Mouse (Mus musculus): ENCODE data around the gene Xkr8. TPM values are rescaled to one million over a fixed set of nuclear protein-coding genes. Genes with fewer than 3 reads are reported as not detected.
"Not testable (repeated sequence)": the region's sequence is repeated elsewhere in the genome, so short reads cannot be mapped to it uniquely, and the experiment has no call there.

The Xkr8 gene
- polyA plus RNA-seq, 1 experiment from 2014 or later = 3.7 TPM

DNA sequence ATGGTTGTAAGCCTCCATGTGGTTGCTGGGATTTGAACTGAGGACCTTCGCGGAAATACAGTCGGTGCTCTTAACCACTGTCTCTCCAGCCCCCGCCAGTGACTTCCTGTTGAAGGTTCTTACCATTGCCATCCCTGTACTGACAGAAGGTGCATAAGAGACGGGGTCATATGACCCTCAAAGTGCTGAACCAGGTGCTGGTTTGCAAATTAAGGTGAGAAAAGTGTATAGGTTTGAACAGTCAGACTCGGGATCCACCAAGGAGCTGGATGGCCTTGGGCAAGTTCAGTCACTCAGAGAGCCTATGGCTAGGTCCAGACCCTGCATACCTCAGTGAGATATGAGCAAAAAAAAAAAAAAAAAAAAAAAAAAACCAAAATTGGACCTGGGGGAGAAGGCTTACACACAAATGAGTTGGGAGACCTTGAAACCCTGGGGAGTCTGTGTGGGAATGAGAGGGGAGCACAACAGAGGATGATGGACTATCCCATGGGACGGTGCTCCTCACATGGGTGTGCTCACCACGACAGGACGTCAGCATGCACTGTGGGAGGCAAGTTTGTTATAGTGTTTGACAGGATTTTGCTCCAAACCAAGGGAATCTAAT, 14.7 kb upstream of the Xkr8 start:
- no peak overlapping the region for H3K27ac ChIP-seq (ENCODE audit: low read depth, low read length)
- no peak overlapping the region for H3K4me3 ChIP-seq (ENCODE audit: low read depth, low read length)
- no peaks in the 10 kb centered on the region for H3K9me3 ChIP-seq (ENCODE audit: control insufficient read depth, low read length)
- H3K4me2 ChIP-seq (replicated peaks; ENCODE audit: low read depth, low read length) = no peak overlapping the region
- no peaks in the 10 kb centered on the region for H3K4me1 ChIP-seq (replicated peaks; ENCODE audit: control insufficient read depth, insufficient read depth, low read length)
- H3K9ac ChIP-seq (ENCODE audit: low read depth, low read length) = no peak overlapping the region
- 86% methylated on average over 9 of the region's 9 CpGs for WGBS
- DNase-seq (ENCODE audit: low spot score) = no peak
- no peaks in the 10 kb centered on the region for H3K36me3 ChIP-seq (ENCODE audit: control insufficient read depth, insufficient read depth, low read length)
- no peaks in the 10 kb centered on the region for H3K27me3 ChIP-seq (ENCODE audit: control insufficient read depth, insufficient read depth, low read length)
- ATAC-seq (ENCODE audit: low FRiP score) = no peak

DNA sequence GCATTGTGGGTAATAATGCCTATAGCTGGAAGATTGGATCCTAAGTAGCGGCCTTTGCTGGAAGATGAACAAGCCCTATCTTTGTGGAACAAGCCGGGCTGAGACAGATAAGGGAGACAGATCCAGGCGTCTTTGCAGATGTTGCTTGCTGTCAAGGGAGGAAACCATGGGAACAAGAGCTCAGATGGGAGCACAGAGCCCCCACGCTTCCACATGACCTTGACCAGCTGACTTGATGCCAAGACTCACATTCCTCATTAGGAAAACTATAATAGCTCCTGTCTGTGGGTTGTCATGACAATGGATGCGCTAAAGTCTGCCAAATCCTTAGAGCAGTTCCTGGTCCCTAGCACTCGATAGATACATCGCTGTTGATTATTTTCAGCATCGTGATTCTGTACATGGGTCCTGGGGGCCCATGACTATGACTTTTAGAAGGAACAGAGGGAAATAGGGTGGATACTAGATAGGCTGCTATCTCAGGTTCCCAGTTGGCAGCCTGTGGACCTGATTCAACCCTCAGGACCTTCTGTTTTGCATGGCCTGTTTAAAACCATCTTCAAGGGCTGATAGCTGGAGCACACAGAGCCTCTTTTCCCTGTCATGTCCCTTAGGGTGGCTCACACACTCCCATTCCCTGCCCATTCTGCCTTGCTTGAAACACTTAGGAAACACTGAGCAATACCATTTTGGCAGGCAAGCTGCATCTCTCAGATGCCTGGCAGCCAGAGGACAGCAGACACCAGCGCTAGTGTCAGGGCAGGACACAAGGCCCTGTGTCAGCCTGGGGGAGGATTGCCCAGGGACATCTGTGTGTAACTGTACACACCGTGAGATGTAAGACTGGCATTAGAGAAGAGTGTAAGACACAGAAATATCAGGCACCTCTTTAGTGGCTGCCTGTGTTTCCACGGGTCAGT, 11.9 kb upstream of the Xkr8 start:
- no peak overlapping the region for H3K9ac ChIP-seq (ENCODE audit: low read depth, low read length)
- 83% methylated on average over 11 of the region's 11 CpGs for WGBS

DNA sequence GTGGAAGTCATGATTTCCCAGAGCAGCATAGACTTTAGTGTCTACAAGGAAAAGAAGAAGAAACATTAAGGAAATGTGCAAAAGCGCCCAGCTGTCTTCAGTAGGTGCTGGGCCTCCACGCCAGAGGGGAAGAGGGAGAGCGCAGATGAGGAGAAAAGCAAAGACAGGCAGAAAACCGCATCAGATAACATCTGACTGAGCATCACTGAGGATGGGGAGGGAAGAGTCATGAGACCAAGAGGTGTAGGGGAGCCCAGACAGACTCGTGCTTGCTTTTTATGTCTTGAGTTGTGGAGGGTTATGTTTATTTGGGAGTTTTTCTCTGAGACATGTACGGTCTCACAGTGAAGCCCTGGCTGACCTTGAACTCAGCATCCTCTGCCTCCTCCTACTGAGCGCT, 9.1 kb upstream of the Xkr8 start:
- no peak for ATAC-seq (ENCODE audit: low FRiP score)
- H3K4me3 ChIP-seq (ENCODE audit: low read depth, low read length) = no peak overlapping the region
- WGBS = 91% methylated on average over 7 of the region's 7 CpGs
- no peak overlapping the region for H3K4me2 ChIP-seq (replicated peaks; ENCODE audit: low read depth, low read length)
- no peak overlapping the region for H3K9ac ChIP-seq (ENCODE audit: low read depth, low read length)
- H3K27ac ChIP-seq (ENCODE audit: low read depth, low read length) = no peak overlapping the region
- no peak for DNase-seq (ENCODE audit: low spot score)
- no peaks in the 10 kb centered on the region for H3K4me1 ChIP-seq (replicated peaks; ENCODE audit: control insufficient read depth, insufficient read depth, low read length)
- H3K36me3 ChIP-seq (ENCODE audit: control insufficient read depth, insufficient read depth, low read length) = no peaks in the 10 kb centered on the region
- no peaks in the 10 kb centered on the region for H3K27me3 ChIP-seq (ENCODE audit: control insufficient read depth, insufficient read depth, low read length)
- no peaks in the 10 kb centered on the region for H3K9me3 ChIP-seq (ENCODE audit: control insufficient read depth, low read length)

More for the DNA sequence above, 11.9 kb upstream of the Xkr8 start:
- Histone ChIP-seq H3K36me3 (ENCODE audit: control insufficient read depth, insufficient read depth, low read length) (no peaks in the 10 kb centered on the region), H3K4me1 (replicated peaks; ENCODE audit: control insufficient read depth, insufficient read depth, low read length) (no peaks in the 10 kb centered on the region), H3K27me3 (ENCODE audit: control insufficient read depth, insufficient read depth, low read length) (no peaks in the 10 kb centered on the region), H3K9me3 (ENCODE audit: control insufficient read depth, low read length) (no peaks in the 10 kb centered on the region), H3K27ac (ENCODE audit: low read depth, low read length) (no peak overlapping the region), H3K4me2 (replicated peaks; ENCODE audit: low read depth, low read length) (no peak overlapping the region), H3K4me3 (ENCODE audit: low read depth, low read length) (no peak overlapping the region)
- ATAC-seq (ENCODE audit: low FRiP score) (no peak), DNase-seq (ENCODE audit: low spot score) (no peak)

DNA sequence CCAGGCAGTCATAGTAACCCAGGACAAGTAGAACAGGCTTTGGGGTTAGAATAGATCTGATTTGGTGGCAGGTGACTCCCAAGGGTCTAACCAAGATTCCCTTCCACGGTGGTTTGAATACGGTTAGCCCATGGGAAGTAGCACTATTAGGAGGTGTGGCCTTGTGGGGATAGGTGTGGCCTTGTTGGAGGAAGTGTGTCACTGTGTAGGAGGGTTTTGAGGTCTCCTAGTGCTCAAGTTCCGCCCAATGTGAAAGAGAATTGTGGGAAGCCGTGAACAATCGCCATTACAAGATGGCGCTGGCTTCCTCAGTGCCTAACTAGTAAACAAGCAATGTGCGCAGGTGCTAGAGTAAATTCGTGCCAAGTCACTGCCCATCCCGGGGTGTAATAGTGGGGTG, 4.8 kb upstream of the Xkr8 start:
- H3K9me3 ChIP-seq (ENCODE audit: control insufficient read depth, low read length); ATAC-seq (ENCODE audit: low FRiP score); H3K4me3 ChIP-seq (ENCODE audit: low read depth, low read length); DNase-seq (ENCODE audit: low spot score); H3K27me3 ChIP-seq (ENCODE audit: control insufficient read depth, insufficient read depth, low read length); H3K27ac ChIP-seq (ENCODE audit: low read depth, low read length); H3K4me1 ChIP-seq (replicated peaks; ENCODE audit: control insufficient read depth, insufficient read depth, low read length); H3K36me3 ChIP-seq (ENCODE audit: control insufficient read depth, insufficient read depth, low read length); H3K9ac ChIP-seq (ENCODE audit: low read depth, low read length); H3K4me2 ChIP-seq (replicated peaks; ENCODE audit: low read depth, low read length): not testable (repeated sequence)
- WGBS = 92% methylated on average over 9 of the region's 9 CpGs

DNA sequence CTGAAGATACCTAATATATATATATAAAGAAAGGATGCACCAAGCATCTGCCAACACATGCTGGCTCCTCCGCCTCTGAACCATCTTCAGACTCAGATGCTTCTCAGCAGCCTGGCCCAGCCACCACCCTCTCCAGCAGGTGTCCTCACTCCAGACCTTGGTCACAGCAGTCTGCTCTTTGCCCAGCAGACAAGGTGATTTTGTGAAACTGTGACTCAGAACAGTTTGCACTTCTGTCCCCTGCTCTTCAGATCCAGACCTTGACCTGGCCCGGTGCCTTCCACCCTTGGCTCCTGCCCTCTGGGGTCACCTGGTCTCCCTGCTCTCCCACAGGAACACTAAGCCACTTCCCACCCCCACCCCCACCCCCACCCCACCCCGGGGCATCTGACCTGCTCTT, 3.5 kb upstream of the Xkr8 start:
- DNase-seq (ENCODE audit: low spot score) = no peak

DNA sequence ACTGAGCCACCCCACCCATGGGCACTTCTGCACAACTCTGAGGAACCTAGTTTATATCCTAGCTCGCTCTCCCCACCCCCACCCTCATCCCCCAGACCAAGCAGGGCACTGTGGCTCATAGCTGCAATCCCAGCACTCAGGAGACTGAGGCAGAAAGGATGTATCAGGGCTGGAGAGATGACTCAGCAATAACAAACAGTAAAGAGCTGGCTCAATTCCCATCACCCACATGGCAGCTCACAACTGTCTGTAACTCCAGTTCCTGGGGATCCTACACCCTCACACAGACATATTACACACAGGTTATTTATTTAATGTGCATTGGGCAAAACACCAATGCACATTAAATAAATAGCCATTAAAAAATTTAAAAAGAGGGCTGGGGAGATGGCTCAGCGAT, 3.0 kb upstream of the Xkr8 start:
- Histone ChIP-seq H3K9me3 (ENCODE audit: control insufficient read depth, low read length) (no peaks in the 10 kb centered on the region), H3K4me1 (replicated peaks; ENCODE audit: control insufficient read depth, insufficient read depth, low read length) (no peaks in the 10 kb centered on the region), H3K27me3 (ENCODE audit: control insufficient read depth, insufficient read depth, low read length) (no peaks in the 10 kb centered on the region), H3K36me3 (ENCODE audit: control insufficient read depth, insufficient read depth, low read length) (no peaks in the 10 kb centered on the region), H3K9ac (ENCODE audit: low read depth, low read length) (no peak overlapping the region), H3K27ac (ENCODE audit: low read depth, low read length) (no peak overlapping the region), H3K4me2 (replicated peaks; ENCODE audit: low read depth, low read length) (no peak overlapping the region), H3K4me3 (ENCODE audit: low read depth, low read length) (no peak overlapping the region)
- WGBS = 79% methylated on average over 2 of the region's 2 CpGs
- DNase-seq (ENCODE audit: low spot score) = no peak
- ATAC-seq (ENCODE audit: low FRiP score) = no peak

More for the DNA sequence above, 3.5 kb upstream of the Xkr8 start:
- no peak for ATAC-seq (ENCODE audit: low FRiP score)
- no peaks in the 10 kb centered on the region for H3K9me3 ChIP-seq (ENCODE audit: control insufficient read depth, low read length)
- H3K27ac ChIP-seq (ENCODE audit: low read depth, low read length) = no peak overlapping the region
- no peaks in the 10 kb centered on the region for H3K4me1 ChIP-seq (replicated peaks; ENCODE audit: control insufficient read depth, insufficient read depth, low read length)
- no peak overlapping the region for H3K9ac ChIP-seq (ENCODE audit: low read depth, low read length)
- no peaks in the 10 kb centered on the region for H3K27me3 ChIP-seq (ENCODE audit: control insufficient read depth, insufficient read depth, low read length)
- no peaks in the 10 kb centered on the region for H3K36me3 ChIP-seq (ENCODE audit: control insufficient read depth, insufficient read depth, low read length)
- H3K4me3 ChIP-seq (ENCODE audit: low read depth, low read length) = no peak overlapping the region
- 77% methylated on average over 3 of the region's 3 CpGs for WGBS
- H3K4me2 ChIP-seq (replicated peaks; ENCODE audit: low read depth, low read length) = no peak overlapping the region

GRCm38 (mm10) chr4:132734766-132735165, 2.4 kb upstream of the Xkr8 start:
- Histone ChIP-seq H3K9ac (ENCODE audit: low read depth, low read length) (no peak overlapping the region), H3K4me1 (replicated peaks; ENCODE audit: control insufficient read depth, insufficient read depth, low read length) (no peaks in the 10 kb centered on the region), H3K4me3 (ENCODE audit: low read depth, low read length) (no peak overlapping the region), H3K9me3 (ENCODE audit: control insufficient read depth, low read length) (no peaks in the 10 kb centered on the region), H3K36me3 (ENCODE audit: control insufficient read depth, insufficient read depth, low read length) (no peaks in the 10 kb centered on the region), H3K27me3 (ENCODE audit: control insufficient read depth, insufficient read depth, low read length) (no peaks in the 10 kb centered on the region), H3K4me2 (replicated peaks; ENCODE audit: low read depth, low read length) (no peak overlapping the region), H3K27ac (ENCODE audit: low read depth, low read length) (no peak overlapping the region)
- DNase-seq (ENCODE audit: low spot score) (no peak), ATAC-seq (ENCODE audit: low FRiP score) (no peak)
- WGBS = 91% methylated on average over 2 of the region's 2 CpGs

- Histone ChIP-seq H3K9me3 (ENCODE audit: control insufficient read depth, low read length) (no peaks in the 10 kb centered on the region), H3K4me1 (replicated peaks; ENCODE audit: control insufficient read depth, insufficient read depth, low read length) (no peaks in the 10 kb centered on the region), H3K27ac (ENCODE audit: low read depth, low read length) (no peak overlapping the region), H3K4me2 (replicated peaks; ENCODE audit: low read depth, low read length) (no peak overlapping the region), H3K36me3 (ENCODE audit: control insufficient read depth, insufficient read depth, low read length) (no peaks in the 10 kb centered on the region), H3K4me3 (ENCODE audit: low read depth, low read length) (no peak overlapping the region), H3K9ac (ENCODE audit: low read depth, low read length) (no peak overlapping the region), H3K27me3 (ENCODE audit: control insufficient read depth, insufficient read depth, low read length) (no peaks in the 10 kb centered on the region)
- ATAC-seq (ENCODE audit: low FRiP score) (no peak), DNase-seq (ENCODE audit: low spot score) (no peak)
- WGBS = 93% methylated on average over 25 of the region's 25 CpGs
Observed at GRCm38 (mm10) chr4:132733071-132733770, 875 bp upstream of the Xkr8 start.

Data from hindbrain, embryonic 11.5 days (tissue).